ENCODE assay signal across 7 mouse cellular contexts in genomic region chr15:83724886-83725269, GRCm38 (mm10). TPM values are rescaled to one million over a fixed set of nuclear protein-coding genes. Genes with fewer than 3 reads are reported as not detected.
DNase-seq lines count a peak whose midpoint lies in the region; ATAC-seq lines count a peak whose summit lies in the region.

Gene Scube1, minus strand, starts transcription at chr15:83725021.

- peaks cover 30% of the 10 kb centered on the region for H3K27me3 ChIP-seq in embryonic facial prominence, embryonic 12.5 days
- H3K27me3 ChIP-seq in midbrain, embryonic 11.5 days (ENCODE audit: control insufficient read depth, insufficient read depth, low read length) = peaks cover 3% of the 10 kb centered on the region; the same call in 1 of the 2 replicates

- H3K27ac ChIP-seq in embryonic facial prominence, embryonic 12.5 days = peak within 1 kb of the TSS; percentile 2; the same call in 1 of the 2 replicates
- peak within 1 kb of the TSS; percentile 70 for H3K27ac ChIP-seq in midbrain, embryonic 11.5 days (ENCODE audit: low read depth, low read length)

- peak; percentile 89 for ATAC-seq in embryonic facial prominence, embryonic 12.5 days (ENCODE audit: insufficient number of reproducible peaks, insufficient read depth, low FRiP score, low TSS enrichment)
- ATAC-seq in midbrain, embryonic 11.5 days (ENCODE audit: low FRiP score) = peak; percentile 92

- H3K4me1 ChIP-seq in embryonic facial prominence, embryonic 12.5 days = peaks cover 39% of the 10 kb centered on the region
- peaks cover 35% of the 10 kb centered on the region for H3K4me1 ChIP-seq in midbrain, embryonic 11.5 days (ENCODE audit: control insufficient read depth, insufficient read depth, low read length)

- peak; percentile 86 for DNase-seq in brain, adult 2 months (ENCODE audit: low read depth, low spot score)
- DNase-seq in heart, adult 18-20 months = peak; percentile 92 to 93
- peak; percentile 88 for DNase-seq in kidney, adult 18-20 months
- DNase-seq in left cerebral cortex, postnatal 36 days (ENCODE audit: low spot score in 2 of 2) = peak; percentile 89 to 92
- peak; percentile 99 for DNase-seq in midbrain, embryonic 11.5 days (ENCODE audit: low spot score, missing footprints)
- DNase-seq in spleen, postnatal 10 days (ENCODE audit: low spot score in 2 of 2) = peak; percentile 11 to 47

- no peaks in the 10 kb centered on the region for H3K9me3 ChIP-seq in embryonic facial prominence, embryonic 12.5 days
- no peaks in the 10 kb centered on the region for H3K9me3 ChIP-seq in midbrain, embryonic 11.5 days (ENCODE audit: control insufficient read depth, low read length)

- peak within 1 kb of the TSS; percentile 58 for H3K4me3 ChIP-seq in embryonic facial prominence, embryonic 12.5 days
- H3K4me3 ChIP-seq in midbrain, embryonic 11.5 days (ENCODE audit: low read depth, low read length) = peak within 1 kb of the TSS; percentile 70

- H3K4me2 ChIP-seq in embryonic facial prominence, embryonic 12.5 days (replicated peaks) = peak within 1 kb of the TSS; percentile 83
- peak within 1 kb of the TSS; percentile 80 for H3K4me2 ChIP-seq in midbrain, embryonic 11.5 days

- WGBS in embryonic facial prominence, embryonic 12.5 days = under 1% methylated on average over 51 of the region's 51 CpGs
- WGBS in midbrain, embryonic 11.5 days = under 1% methylated on average over 43 of the region's 51 CpGs

- peak within 1 kb of the TSS; percentile 72 for H3K9ac ChIP-seq in embryonic facial prominence, embryonic 12.5 days
- H3K9ac ChIP-seq in midbrain, embryonic 11.5 days (ENCODE audit: low read length) = peak within 1 kb of the TSS; percentile 81

- H3K36me3 ChIP-seq in embryonic facial prominence, embryonic 12.5 days = peaks cover 11% of the 10 kb centered on the region; the same call in 1 of the 2 replicates
- 0 out of 2 replicates have a peak, but pooled peaks cover 2% of the 10 kb centered on the region for H3K36me3 ChIP-seq in midbrain, embryonic 11.5 days (ENCODE audit: control insufficient read depth, insufficient read depth, low read length)

- intact Hi-C loops in left cerebral cortex, postnatal 36 days (cut with DNase I) = loop anchor here (2.0 kb wide), 1 partner anchor 60 kb away; no protein-coding TSS in a partner anchor

RNA-seq across cellular contexts. Expression of gene Scube1, which starts in this region (rescaled TPM):
- 48.4 and 57.9 TPM in 2 replicates for polyA plus RNA-seq in embryonic facial prominence, embryonic 12.5 days (2016; fragmentation: Nextera tagmentation; extraction: Ambion mirVana)
- total RNA-seq in heart, adult 18-20 months (2021) = under 1 TPM; 0.62 to 0.72 TPM
- 10 to 100 TPM; 68.5 to 71.1 TPM for total RNA-seq in left cerebral cortex, postnatal 36 days (2021)
- polyA plus RNA-seq in midbrain, embryonic 11.5 days (2014; fragmentation: Nextera tagmentation; extraction: Ambion mirVana) = 27.8 and 31.4 TPM in 2 replicates

Comparison
In these comparisons a context has a peak if more than half of its experiments do, and no peak if none do; other contexts are left out.
1. Peak in every context shown above with its lines: DNase-seq, ATAC-seq, H3K4me3 ChIP-seq and H3K27ac ChIP-seq.
2. RNA of gene Scube1 (total RNA-seq): 68.5 to 71.1 TPM in left cerebral cortex, postnatal 36 days; 0.62 to 0.72 TPM in heart, adult 18-20 months; every median in the first group is over 10 times any median in the second.
3. Peak in DNase-seq in heart, adult 18-20 months; RNA of the gene not detected or under 1 TPM.
4. DNase-seq: peak in every context shown above with its lines; median percentile 99 in midbrain, embryonic 11.5 days; 92 in heart, adult 18-20 months; 90 in left cerebral cortex, postnatal 36 days; 88 in kidney, adult 18-20 months; 86 in brain, adult 2 months; 29 in spleen, postnatal 10 days.